Mouse (Mus musculus) hindbrain, embryonic 16.5 days (tissue): ENCODE measurements around the gene Gsta4. TPM values are rescaled to one million over a fixed set of nuclear protein-coding genes. Genes with fewer than 3 reads are reported as not detected.
A peak's percentile ranks its signal among the peaks of the same experiment; 100 is the strongest.

Experiments
- ATAC-seq: fragments of 200-750 bp; cut with Nextera tagmentation; 2 replicates; pipeline ENCODE4 v1.8.0; 2017; ENCODE audit warnings: moderate TSS enrichment, moderate library complexity
- H3K27ac ChIP-seq: fragments of 300-500 bp; sonication (generic); 2 replicates; pipeline ENCODE4 v1.5.1; 2014; ENCODE audit warnings: low read depth, mild to moderate bottlenecking, control low read depth, low read length, moderate library complexity
- H3K27me3 ChIP-seq: fragments of 300-500 bp; sonication (generic); replicated peaks from 2 replicates; pipeline ENCODE4 v1.6.1; 2014; ENCODE audit warnings: low read length; ENCODE audit not compliant: control insufficient read depth, insufficient read depth
- H3K36me3 ChIP-seq: fragments of 300-500 bp; sonication (generic); 2 replicates; pipeline ENCODE4 v1.6.1; 2014; ENCODE audit warnings: mild to moderate bottlenecking, low read length, moderate library complexity, mixed read lengths; ENCODE audit not compliant: control insufficient read depth, insufficient read depth
- H3K4me1 ChIP-seq: fragments of 300-500 bp; sonication (generic); 2 replicates; pipeline ENCODE4 v1.6.1; 2014; ENCODE audit warnings: low read depth, low read length; ENCODE audit not compliant: control insufficient read depth, insufficient read depth
- H3K4me2 ChIP-seq: fragments of 300-500 bp; sonication (generic); 2 replicates; pipeline ENCODE4 v1.6.1; 2014; ENCODE audit warnings: mild to moderate bottlenecking, low read length, control low read depth, moderate library complexity
- H3K4me3 ChIP-seq: fragments of 300-500 bp; sonication (generic); 2 replicates; pipeline ENCODE4 v1.5.1; 2014; ENCODE audit warnings: mild to moderate bottlenecking, low read length, control low read depth, moderate library complexity
- H3K9ac ChIP-seq: fragments of 300-500 bp; sonication (generic); 2 replicates; pipeline ENCODE4 v1.6.1; 2014; ENCODE audit warnings: low read depth, mild to moderate bottlenecking, control low read depth, low read length, moderate library complexity
- H3K9me3 ChIP-seq: fragments of 300-500 bp; sonication (generic); 2 replicates; pipeline ENCODE4 v1.6.1; 2014; ENCODE audit warnings: mild to moderate bottlenecking, low read length, moderate library complexity; ENCODE audit not compliant: control insufficient read depth
- WGBS: fragments of 180-500 bp; shearing (Covaris S2); extraction: QIAGEN DNeasy Blood & Tissue Kit; methylation state at CpG from one replicate; pipeline ENCODE4 v1.1.7; 2014; 5-methylcytosine and 5-hydroxymethylcytosine counted together
- polyA plus RNA-seq: library from polyadenylated mRNA; unstranded; fragments of >200 nt; fragmentation: Nextera tagmentation; extraction: Ambion mirVana; gene quantifications from 2 replicates; pipeline ENCODE4 v1.2.1, GENCODE M21; 2015

The Gsta4 gene
- polyA plus RNA-seq, 1 experiment from 2014 or later: 30.6 TPM

DNA sequence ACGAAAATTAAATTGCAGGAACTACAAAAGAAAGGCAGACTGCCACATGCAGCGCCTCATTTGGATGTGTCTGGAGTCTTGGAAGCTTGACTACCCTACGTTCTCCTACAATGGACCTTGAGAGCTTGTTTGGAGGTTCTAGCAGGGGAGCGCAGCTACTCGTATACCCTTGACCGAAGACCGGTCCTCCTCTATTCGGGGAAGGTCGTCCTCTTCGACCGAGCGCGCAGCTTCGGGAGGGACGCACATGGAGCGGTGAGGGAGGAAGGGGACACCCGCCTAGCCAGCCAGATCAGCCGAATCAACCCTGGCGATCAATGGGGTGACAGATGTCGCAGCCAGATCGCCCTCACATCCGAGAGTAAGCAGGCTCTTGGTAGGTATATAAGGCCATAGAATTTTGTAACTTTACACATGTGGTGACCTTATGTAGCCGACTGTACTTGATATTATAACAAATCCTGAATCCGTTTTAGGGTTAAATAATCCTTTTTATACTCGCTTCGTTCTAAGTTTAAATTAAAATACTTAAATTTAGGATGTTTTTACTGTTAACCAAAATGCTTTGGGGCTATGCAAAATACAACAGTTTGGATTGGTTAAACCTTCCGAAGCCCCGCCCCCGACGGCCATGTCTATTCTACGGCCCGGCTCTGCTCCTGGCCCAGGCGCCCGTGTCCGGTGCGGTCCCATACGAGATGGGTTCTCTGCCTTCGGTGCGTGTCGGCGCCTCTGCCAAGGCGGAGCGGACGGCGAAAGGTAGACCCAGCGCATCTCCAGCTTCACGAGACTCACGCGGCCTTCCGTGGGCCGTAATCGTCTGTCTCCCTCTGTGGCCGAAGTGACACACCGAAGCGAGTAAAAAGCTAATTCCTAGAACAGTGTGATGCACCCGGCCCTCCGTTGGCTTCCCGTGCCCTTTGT lies 7.0 kb upstream of the Gsta4 start:
- no peaks in the 10 kb centered on the region for H3K36me3 ChIP-seq
- H3K4me1 ChIP-seq: peaks cover 6% of the 10 kb centered on the region
- peak overlapping the region; percentile 68 for H3K4me3 ChIP-seq
- ATAC-seq: peak; percentile 98
- under 1% methylated on average over 47 of the region's 58 CpGs for WGBS
- H3K27ac ChIP-seq: peak overlapping the region; percentile 97
- H3K4me2 ChIP-seq: peak overlapping the region; percentile 70
- no peaks in the 10 kb centered on the region for H3K27me3 ChIP-seq
- peak overlapping the region; percentile 83 for H3K9ac ChIP-seq
- H3K9me3 ChIP-seq: no peaks in the 10 kb centered on the region

- H3K27me3 ChIP-seq: no peaks in the 10 kb centered on the region
- peaks cover 6% of the 10 kb centered on the region for H3K4me1 ChIP-seq
- peak overlapping the region; percentile 83 for H3K9ac ChIP-seq
- WGBS: under 1% methylated on average over 22 of the region's 22 CpGs
- H3K4me2 ChIP-seq: peak overlapping the region; percentile 70
- no peaks in the 10 kb centered on the region for H3K9me3 ChIP-seq
- peak overlapping the region; percentile 97 for H3K27ac ChIP-seq
- peak overlapping the region; percentile 68 for H3K4me3 ChIP-seq
- peak; percentile 72 for ATAC-seq
- no peaks in the 10 kb centered on the region for H3K36me3 ChIP-seq
Measured at GRCm38 (mm10) chr9:78176201-78176727, 6.3 kb upstream of the Gsta4 start.

DNA sequence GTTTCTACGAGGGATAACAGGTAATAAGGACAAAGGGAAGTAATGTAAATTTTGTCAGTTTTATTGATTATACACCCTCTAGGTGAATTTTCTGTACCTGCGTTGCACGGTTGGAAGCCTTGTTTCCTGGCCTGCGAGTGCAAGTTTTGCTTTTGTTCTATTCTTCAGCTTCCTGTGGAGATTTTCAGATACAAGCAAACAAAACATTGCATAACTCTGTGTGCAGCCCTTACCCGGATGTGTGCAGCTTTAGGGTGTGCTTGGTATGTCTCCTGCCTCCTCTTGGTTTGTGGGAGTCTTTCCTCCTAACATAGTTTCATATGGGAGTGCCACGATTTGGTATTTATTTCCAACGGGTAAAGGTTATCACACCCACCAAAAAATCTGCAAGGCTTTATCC lies 5.7 kb upstream of the Gsta4 start:
- no peaks in the 10 kb centered on the region for H3K9me3 ChIP-seq
- H3K4me3 ChIP-seq: peak overlapping the region; percentile 68
- peak; percentile 3; the same call in 1 of the 2 replicates for ATAC-seq
- peak overlapping the region; percentile 97 for H3K27ac ChIP-seq
- H3K27me3 ChIP-seq: no peaks in the 10 kb centered on the region
- peak overlapping the region; percentile 83 for H3K9ac ChIP-seq
- WGBS: 28% methylated on average over 7 of the region's 7 CpGs
- peaks cover 6% of the 10 kb centered on the region for H3K4me1 ChIP-seq
- peak overlapping the region; percentile 70 for H3K4me2 ChIP-seq
- H3K36me3 ChIP-seq: no peaks in the 10 kb centered on the region

GRCm38 (mm10) chr9:78178197-78178596 lies 4.4 kb upstream of the Gsta4 start:
- H3K36me3 ChIP-seq: no peaks in the 10 kb centered on the region
- no peak overlapping the region for H3K4me2 ChIP-seq
- no peaks in the 10 kb centered on the region for H3K27me3 ChIP-seq
- WGBS: 79% methylated on average over 5 of the region's 5 CpGs
- H3K27ac ChIP-seq: no peak overlapping the region
- H3K4me3 ChIP-seq: no peak overlapping the region
- no peak for ATAC-seq
- no peaks in the 10 kb centered on the region for H3K9me3 ChIP-seq
- peaks cover 6% of the 10 kb centered on the region for H3K4me1 ChIP-seq
- H3K9ac ChIP-seq: no peak overlapping the region

- no peaks in the 10 kb centered on the region for H3K27me3 ChIP-seq
- no peak for ATAC-seq
- WGBS: 94% methylated on average over 2 of the region's 2 CpGs
Measured at GRCm38 (mm10) chr9:78179071-78179470, 3.5 kb upstream of the Gsta4 start.

GRCm38 (mm10) chr9:78185686-78186085 lies 3.1 kb downstream of the Gsta4 start:
- Histone ChIP-seq H3K27me3 (peaks cover under 1% of the 10 kb centered on the region; the same call in 1 of the 2 replicates), H3K9ac (no peak overlapping the region), H3K9me3 (no peaks in the 10 kb centered on the region), H3K4me1 (peaks cover 3% of the 10 kb centered on the region), H3K4me2 (no peak overlapping the region), H3K36me3 (no peaks in the 10 kb centered on the region), H3K27ac (no peak overlapping the region), H3K4me3 (no peak overlapping the region)
- ATAC-seq: no peak
- WGBS: 88% methylated on average over 9 of the region's 9 CpGs

More at GRCm38 (mm10) chr9:78179071-78179470, 3.5 kb upstream of the Gsta4 start:
- no peak overlapping the region for H3K4me3 ChIP-seq
- no peaks in the 10 kb centered on the region for H3K36me3 ChIP-seq
- no peak overlapping the region for H3K4me2 ChIP-seq
- no peaks in the 10 kb centered on the region for H3K9me3 ChIP-seq
- H3K27ac ChIP-seq: no peak overlapping the region
- peaks cover 6% of the 10 kb centered on the region for H3K4me1 ChIP-seq
- H3K9ac ChIP-seq: no peak overlapping the region

DNA sequence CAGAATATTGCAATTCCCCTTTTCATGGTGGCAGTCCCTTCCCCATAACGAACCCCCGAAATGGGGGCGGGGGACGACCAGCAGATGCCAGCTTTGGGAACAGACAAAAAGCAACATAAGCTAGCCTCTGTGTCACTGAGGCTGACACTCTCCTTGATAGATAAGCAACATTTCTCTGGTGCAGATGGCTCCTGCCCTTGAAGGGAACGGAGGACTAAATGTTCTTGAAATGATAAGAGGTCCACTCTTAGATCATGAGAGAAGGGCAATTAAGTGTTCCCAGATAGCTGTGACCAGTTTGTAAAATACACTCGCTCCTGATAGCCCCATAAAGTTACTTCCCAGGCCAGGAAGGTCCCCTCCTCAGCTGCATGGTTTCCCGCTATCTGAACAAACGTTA lies 6.3 kb downstream of the Gsta4 start:
- Histone ChIP-seq H3K36me3 (no peaks in the 10 kb centered on the region), H3K27me3 (peaks cover 2% of the 10 kb centered on the region; the same call in 1 of the 2 replicates), H3K4me2 (no peak overlapping the region), H3K4me3 (no peak overlapping the region), H3K4me1 (peaks cover 13% of the 10 kb centered on the region), H3K9ac (no peak overlapping the region), H3K27ac (no peak overlapping the region), H3K9me3 (no peaks in the 10 kb centered on the region)
- ATAC-seq: no peak
- 88% methylated on average over 8 of the region's 8 CpGs for WGBS

GRCm38 (mm10) chr9:78190651-78191634 lies 8.4 kb downstream of the Gsta4 start:
- under 1% methylated on average over 19 of the region's 19 CpGs for WGBS
- Histone ChIP-seq H3K4me2 (peak overlapping the region; percentile 71), H3K9ac (peak overlapping the region; percentile 27; the same call in 1 of the 2 replicates), H3K27me3 (peaks cover 2% of the 10 kb centered on the region; the same call in 1 of the 2 replicates), H3K36me3 (no peaks in the 10 kb centered on the region), H3K4me1 (peaks cover 13% of the 10 kb centered on the region), H3K9me3 (no peaks in the 10 kb centered on the region), H3K4me3 (peak overlapping the region; percentile 40), H3K27ac (no peak overlapping the region)
- ATAC-seq: no peak; the same call in 1 of the 2 replicates
